Mouse (Mus musculus): Measurements from ENCODE around the gene Mrgprd.

- no peak for TF ChIP-seq CTCF (IDR thresholded peaks at IDR 0.05; ENCODE audit: extremely low read depth, insufficient read depth, insufficient read length, insufficient replicate concordance)
- no peak for TF ChIP-seq POLR2A (IDR thresholded peaks at IDR 0.05; ENCODE audit: low read depth, low read length)
These were observed 21.1 kb downstream of the Mrgprd start for GRCm38 (mm10) chr7:145335616-145336332.
